Mouse (Mus musculus) cerebral cortex, adult 2 months (tissue): ENCODE measurements around the gene Prrg2.

Experiments used
- WGBS: fragments of 180-500 bp; shearing (Covaris S2); methylation state at CpG from one replicate; pipeline ENCODE4 v1.1.7; 2018; 5-methylcytosine and 5-hydroxymethylcytosine counted together

The Prrg2 gene

DNA sequence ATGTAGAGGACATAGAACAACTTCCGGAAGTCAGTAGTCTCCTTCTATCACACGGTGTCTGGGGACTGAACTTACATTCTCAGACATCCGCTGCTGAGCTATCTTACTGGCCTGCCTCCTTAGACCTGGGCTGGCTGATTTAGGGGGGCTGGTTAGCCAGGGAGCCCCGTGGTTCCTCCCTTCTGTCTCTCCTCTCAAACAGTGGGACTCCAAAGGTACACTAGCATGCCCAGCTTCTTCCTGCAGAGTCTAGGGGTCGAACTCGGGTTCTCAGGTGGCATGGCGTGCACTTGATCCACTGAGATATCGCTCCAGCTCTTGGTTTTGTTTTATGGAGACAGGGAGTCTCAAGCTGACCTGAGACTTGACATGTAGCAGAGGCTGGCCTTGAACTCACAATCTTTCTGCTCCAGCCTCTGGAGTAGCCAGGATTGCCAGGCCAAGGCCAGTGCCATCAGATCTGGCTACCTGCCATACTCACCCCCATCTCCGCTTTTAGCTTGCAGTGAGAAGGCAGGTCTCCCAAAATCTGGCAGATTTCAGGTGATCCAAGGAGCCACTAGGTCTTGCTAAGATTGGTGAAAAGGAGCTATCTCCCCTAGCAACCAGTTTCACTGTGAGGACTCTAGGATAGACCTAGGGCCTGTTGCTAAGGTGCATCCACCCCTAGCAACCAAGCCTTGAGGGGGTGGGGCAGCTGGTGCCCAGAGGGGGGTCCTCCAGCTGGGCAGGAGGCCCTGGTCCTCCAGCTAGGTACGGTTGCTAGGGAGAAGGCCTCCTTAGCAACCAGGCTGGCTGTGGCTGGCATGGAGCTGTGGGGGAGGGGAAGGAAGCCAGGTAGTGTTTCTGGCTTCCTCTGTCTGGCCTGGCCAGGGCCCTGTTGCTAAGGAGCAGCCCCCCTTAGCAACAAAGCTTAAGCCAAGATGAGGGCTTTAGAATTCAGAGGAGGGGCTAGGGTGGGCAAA lies 3.6 kb downstream of the Prrg2 start:
- 75% methylated on average over 10 of the region's 10 CpGs for WGBS

DNA sequence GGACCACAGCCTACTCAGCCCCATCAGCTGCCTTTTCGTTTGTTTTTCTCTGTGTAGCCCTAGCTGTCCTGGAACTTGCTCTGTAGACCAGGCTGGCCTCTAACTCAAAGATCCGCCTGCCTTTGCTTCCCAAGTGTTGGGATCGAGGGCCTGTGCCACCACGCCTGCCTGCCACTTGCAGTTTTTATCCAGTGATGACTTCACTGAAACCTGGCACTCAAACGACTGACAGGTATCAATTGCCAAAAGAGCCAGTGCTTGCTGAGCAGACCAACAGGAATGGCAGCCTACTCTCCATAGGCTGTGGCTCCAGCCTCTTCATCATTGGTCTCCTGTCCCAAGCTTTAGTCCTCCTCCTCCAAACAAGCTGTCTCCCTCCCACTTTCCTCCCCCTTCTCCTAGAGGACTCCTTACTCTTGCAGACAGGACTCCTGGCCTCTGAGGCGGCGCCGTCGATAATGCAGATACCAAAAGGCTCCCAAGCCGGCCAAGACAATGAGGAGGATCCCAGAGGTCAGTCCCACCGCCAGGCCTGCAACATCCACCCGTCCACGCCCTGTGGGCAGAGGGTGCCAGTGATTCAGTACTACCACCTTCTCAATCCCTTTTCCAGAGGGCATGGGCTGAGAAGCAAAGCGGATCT lies 6.0 kb downstream of the Prrg2 start:
- 76% methylated on average over 14 of the region's 14 CpGs for WGBS

GRCm38 (mm10) chr7:45053931-45054510 lies 8.5 kb downstream of the Prrg2 start:
- WGBS: 2% methylated on average over 33 of the region's 33 CpGs

DNA sequence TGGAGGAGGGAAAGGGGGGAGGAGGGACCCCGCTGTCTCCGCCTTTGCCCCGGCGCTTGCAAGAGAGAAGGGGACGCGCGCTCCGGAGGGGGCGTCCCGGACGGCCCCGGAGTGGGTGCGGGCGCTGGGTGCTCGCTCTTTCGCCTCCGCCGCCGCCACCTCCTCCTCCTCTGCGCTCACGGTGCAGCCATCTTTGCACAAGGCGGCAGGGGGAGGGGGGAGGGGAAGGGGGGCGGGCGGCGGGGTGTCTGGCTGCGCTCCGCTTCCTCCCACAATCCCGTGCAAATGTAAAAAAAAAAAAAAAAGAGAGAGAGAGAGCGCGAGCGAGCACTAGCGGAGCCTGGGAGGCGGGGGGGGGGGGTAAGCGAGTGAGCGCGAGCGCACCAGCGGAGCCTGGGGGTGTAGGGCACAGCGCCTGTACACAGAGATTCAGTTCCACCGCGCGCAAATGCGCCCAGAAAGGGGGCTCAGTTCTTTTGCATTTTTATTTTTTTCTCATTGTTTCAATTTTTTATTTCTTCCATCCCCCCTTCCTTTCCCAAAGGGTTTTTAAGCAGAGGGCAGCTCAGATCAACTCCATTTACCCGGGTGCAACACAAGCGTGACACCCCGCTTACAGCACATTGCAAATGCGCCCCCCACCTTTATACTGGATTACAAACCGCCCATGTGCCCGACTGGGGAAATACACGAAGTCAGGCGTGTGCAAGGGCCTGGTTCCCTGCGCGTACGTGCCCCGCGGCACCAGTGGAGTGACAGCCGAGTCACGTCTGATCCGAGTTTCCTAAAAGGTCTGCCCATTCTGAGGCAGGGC lies 9.2 kb downstream of the Prrg2 start:
- under 1% methylated on average over 47 of the region's 59 CpGs for WGBS

- 0% methylated on average over 5 of the region's 18 CpGs for WGBS
Measured at GRCm38 (mm10) chr7:45052862-45053116, 9.7 kb downstream of the Prrg2 start, which contains the start of gene Prr12. Gene Prr12, minus strand, starts transcription at chr7:45052881.

DNA sequence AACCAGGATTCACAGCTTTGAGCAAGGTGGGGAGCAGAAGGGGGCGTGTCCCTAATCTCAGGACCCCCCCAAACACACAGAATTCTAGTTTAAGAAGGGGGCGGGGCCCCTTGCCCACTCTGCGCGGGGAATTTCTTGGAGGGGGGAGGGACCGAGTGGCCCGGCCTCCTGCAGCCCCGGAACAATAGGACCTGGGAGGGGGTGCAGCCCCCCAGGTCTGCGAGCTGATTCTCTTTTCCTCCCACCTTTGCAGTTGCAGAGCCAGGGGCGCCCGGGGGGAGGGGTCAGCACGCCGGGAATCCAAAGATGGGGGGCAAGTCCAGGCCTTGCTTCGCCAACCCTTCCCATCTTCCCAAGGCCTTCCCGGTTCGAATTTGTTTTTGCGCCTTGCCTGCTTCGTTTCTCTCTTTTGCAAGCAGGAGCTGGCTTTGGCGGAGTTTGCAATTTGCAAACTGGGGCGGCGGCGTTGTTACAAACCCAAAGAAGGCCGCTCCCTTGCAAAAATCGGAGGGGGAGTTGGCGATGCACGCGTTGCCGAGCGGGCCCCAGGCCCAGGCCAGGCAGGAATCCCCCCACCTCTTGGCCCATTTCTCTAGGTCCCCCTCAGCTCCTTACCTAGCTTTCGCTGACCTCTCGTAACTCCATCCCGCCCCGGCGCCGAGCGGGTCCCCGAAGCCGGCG lies 10.2 kb downstream of the Prrg2 start:
- 1% methylated on average over 38 of the region's 38 CpGs for WGBS

GRCm38 (mm10) chr7:45051601-45051974 lies 10.9 kb downstream of the Prrg2 start:
- 9% methylated on average over 13 of the region's 13 CpGs for WGBS

DNA sequence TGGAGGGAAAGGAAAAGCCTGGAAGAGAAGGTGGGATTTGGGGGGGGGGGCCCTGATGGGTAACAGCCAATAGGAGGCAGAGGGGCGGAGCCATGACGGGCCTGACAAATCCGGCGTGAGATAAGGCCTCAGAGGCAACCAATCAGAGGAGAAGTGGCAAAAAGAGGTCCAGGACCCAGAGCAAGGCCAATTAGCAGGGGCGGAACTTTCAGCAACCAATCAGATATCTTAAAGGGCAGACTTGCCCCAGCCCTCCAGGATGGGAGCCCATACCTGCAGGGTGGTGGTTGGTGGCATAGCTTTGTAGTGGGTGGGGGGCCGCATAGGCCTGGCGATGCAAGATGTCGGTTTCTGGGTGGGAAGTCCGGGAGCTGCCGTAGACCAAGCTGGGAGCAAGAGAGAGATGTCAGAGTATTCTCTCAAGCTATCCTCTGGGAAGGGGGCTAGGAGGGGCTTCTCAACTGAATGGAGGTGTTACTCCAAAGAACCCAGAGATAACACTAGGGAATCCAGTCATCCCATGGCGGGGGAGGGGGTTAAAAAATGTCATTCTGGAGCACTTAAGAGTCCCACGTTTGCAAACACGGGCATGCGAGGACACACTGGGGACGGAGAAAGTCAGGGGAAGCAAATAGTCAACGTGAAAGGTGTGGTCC lies 11.4 kb downstream of the Prrg2 start:
- 12% methylated on average over 16 of the region's 16 CpGs for WGBS

DNA sequence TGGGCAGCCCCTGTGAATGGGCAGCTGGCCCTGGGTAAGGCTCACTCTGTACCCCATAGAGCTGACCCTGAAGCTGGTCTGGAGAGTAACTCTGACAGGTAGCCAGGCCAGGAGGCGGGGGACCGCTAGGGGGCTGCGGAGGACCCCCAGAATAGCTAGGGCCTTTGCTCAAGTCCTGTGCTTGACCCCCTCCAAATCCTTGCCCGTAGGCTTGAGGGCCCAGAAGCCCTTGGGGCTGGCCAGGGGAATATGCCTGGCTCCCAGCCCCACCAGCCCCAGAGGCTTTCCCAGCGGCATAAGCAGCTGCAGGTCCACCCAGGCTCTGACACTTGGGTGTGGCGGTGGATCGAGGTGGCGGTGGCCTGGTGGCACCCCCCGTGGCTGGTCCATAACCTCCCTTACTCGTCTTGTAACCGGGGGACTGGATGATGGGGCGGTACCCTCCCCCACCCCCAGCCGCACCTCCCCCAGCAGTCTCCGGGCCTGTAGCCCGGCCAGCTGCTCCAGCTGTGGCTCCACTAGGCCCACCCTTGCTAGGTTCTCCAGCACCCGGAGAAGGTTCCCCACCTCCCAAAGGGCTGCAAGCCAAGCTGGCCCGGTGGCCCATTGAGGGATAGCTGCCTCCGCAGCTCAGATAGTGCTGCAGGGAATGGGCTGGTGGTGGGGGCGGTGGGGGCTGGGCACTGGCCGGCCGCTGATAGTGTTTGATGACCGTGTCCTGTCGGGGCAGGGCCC lies 13.4 kb downstream of the Prrg2 start:
- 81% methylated on average over 23 of the region's 23 CpGs for WGBS

DNA sequence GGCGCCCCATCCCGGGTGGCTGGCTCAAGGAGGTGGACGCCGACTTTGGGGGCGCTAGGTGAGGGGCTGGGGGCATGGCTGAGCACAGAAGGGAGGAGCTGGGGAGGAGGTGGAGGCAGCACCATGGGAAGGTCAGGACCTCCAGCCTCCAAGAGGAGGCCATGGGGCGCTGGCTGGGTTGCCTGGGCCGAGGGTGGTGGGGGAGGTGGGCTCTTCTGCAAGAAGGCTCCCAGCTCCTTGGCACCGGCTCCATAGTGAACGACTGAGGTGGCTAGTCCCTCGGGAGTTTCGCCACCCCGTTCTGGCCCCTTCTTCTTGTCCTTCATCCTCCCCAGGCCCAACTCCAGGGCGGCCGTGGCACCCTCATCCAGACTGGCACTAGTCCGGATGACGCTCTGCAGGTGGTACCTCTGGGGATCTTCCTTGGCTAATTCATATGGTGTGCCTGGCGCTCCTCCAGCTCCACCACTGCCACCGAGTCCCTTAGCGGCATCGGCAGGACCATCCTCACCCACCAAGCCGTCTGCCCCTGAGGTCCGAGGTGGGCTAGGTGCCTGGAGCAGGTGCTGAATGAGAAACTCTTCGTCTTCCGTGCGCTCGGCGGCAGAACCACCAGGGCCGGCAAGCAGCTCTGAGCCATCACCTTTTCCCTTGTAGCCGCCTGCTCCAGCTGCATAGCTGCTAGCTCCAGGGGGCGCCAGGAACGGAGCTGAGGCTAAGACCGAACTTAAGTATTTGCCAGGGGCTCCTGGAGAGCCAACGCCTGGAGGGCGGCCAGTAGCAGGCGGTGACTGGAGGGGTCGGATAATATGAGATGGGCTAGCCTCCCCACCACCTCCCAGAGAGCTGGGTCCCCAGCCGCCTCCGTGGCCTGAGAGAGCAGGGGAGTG lies 14.2 kb downstream of the Prrg2 start:
- WGBS: 85% methylated on average over 38 of the region's 38 CpGs

DNA sequence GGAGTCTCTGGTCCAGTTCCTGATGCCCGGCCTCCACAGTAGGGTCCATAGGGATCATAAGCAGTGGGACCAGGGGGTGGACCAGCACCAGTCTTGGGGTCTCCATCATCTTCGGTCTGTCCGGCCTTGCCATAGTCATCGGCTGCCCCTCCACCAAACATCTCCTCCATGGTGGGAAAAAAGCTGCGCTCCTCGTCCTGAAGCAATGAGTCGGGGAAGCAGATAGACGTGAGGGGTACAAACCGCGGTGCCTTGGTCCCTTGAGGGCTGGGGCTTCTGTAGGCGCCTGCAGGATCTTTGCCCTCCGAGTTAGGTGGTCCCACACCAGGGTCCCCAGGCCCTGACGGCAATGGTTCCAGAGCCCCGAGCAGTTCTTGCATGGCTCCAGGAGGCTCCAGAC lies 15.0 kb downstream of the Prrg2 start:
- WGBS: 94% methylated on average over 14 of the region's 14 CpGs

GRCm38 (mm10) chr7:45046853-45047350 lies 15.6 kb downstream of the Prrg2 start:
- 92% methylated on average over 26 of the region's 26 CpGs for WGBS

DNA sequence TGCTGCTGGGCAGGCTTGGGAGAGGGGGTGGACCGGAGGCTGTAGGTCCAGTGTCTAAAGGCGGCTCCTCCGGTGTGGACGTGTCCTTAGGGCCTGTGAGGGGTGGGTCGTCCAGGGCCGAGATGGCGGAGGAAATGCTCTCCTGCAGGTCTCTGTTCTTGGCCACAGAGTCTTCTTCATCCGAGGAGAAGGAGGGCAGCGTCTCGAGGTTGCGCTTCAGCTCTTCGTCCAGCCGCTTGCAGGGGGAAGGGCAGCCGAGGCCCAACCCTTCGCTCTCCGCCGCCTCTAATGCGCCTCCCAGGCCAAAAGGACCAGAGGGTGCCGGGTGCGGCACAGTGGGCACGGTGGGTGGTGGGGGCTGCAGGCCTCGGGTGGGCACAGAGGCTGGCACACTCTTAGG lies 16.7 kb downstream of the Prrg2 start:
- 93% methylated on average over 22 of the region's 22 CpGs for WGBS

DNA sequence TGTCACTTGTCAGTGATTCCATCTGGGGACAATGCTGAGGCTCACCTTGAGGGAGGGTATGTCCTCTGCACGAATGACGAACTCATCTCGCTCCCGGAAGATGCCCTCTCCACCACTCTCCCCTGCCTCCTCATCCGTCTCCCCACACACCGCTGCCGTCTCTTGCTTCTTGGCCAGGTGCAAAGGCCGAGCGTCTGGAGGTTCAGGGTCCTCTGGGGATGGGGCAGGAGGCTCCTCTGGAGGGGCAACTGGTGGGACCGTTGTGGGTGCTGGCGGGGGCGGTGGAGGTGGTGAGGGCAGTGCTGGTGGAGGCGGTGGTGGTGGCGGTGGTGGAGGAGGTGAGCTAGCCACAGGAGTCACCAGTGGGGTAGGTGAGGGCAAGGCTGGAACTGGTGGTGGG lies 19.2 kb downstream of the Prrg2 start:
- 74% methylated on average over 14 of the region's 14 CpGs for WGBS

DNA sequence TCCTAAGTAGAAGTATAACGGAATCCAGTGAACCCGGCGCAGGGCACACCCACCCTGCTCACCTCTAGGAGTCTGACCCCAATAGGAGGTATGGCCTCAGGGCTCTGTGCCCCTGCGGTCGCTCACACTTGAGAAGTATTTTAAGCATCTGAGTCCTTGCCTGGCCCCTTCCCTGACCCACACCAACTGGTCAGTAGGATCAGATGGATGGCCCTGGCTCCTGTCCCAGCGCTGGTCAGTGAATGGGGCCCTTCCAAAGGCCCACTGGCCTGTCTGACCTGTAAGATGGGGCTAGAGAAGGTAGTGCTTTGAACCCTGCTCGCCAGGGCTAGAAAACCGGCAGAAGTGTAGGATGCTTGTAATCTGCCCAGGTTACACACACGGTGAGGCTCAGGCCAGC lies 21.6 kb downstream of the Prrg2 start:
- WGBS: 91% methylated on average over 9 of the region's 9 CpGs

GRCm38 (mm10) chr7:45038411-45038810 lies 24.1 kb downstream of the Prrg2 start:
- 98% methylated on average over 9 of the region's 9 CpGs for WGBS

DNA sequence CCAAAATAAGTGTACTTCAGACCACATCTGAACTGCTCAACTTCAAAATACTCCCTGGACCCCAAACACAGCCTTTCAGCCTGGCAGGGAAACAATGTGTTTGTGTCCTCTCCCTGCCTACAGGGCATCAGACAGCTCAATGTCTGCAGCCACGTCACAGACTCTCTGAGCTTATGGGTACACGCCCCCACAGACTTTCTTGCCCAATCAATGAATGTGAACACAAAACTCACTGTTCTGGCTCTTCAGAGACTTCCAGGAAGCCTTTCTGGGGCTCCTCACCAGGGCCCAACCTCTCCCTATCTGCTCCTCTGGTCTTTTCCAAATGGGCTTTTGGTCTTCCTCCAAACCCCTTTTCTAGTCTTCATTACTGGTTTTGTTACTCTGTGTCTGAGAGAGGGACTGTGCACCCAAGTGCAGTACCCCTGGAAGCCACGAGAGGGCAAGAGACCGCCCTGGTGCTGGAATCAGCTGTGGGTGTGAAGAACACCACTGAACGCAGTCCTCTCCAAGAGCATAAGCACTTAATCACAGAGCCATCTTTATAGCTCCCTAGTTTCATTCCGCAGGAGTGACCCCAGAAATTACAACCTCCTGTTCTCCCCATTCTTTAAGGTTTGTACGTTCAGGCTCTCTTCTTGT lies 24.6 kb downstream of the Prrg2 start:
- 62% methylated on average over 7 of the region's 7 CpGs for WGBS

DNA sequence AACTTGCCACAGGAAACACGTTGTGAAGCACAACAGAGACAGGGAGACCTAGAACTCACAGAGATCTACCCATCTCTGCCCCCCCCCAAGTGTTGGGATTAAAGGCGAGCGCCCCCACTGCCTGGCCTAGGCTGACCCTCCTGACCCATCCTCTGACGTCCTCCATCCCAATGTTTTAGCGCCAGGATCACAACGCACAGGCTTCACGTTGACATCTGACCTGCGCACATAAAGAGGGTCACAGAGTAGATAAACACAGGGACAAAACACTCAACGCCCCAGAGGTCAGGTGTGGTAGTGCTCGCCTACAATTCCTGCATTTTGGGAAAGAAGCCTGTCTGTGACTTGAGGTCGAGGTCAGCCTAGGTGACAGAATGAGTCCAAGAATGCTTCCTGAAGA lies 25.8 kb downstream of the Prrg2 start:
- WGBS: 91% methylated on average over 11 of the region's 11 CpGs

DNA sequence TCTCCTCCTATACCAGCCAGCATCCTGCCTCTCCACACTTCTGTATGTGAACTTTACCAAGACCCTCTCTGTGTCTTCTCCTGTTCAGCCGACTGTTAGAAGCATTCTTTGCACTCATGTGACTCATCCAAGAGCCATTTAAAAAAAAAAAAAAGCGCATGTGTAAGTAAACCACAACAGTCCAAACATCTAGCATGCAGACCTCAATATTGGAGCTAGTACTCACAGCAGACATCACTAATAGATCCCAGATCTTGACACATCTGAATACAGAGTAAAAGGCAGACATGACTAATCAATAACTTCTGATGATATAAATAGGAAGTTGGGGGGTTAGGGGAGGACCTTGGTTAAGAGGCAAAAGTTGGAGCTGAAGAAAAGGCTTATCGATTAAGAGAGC lies 26.8 kb downstream of the Prrg2 start:
- WGBS: 83% methylated on average over 3 of the region's 3 CpGs
